Mouse (Mus musculus): ENCODE results near the gene Fancm. TPM values are rescaled to one million over a fixed set of nuclear protein-coding genes. Genes with fewer than 3 reads are reported as not detected.
"Not testable (repeated sequence)": the region's sequence is repeated elsewhere in the genome, so short reads cannot be mapped to it uniquely, and the experiment has no call there.

Gene Fancm
- total RNA-seq, 2 experiments from 2014 or later, result 11.2 to 14.3 TPM

DNA sequence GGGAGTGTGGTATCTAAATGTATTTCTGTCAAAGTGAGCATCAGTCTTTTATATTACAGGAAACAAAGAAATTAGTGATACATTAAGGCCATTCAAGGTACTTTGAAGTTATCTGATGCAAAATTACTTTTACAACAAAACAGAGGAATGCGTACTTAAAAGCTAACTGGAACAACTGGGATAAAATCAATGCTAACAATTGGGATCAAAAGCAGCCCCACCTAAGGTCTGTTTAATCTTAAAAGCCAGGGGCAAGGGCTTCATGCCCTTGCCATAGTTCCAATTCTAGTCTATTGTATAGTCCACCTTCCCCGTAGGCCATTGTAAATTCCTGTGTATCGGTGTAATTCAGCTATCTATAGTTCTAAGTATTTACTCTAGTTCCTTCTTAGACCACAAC is 39.6 kb downstream of the Fancm start:
- DNase-seq (ENCODE audit: low spot score in 2 of 2); intact Hi-C loops (cut with DNase I): not testable (repeated sequence)

DNA sequence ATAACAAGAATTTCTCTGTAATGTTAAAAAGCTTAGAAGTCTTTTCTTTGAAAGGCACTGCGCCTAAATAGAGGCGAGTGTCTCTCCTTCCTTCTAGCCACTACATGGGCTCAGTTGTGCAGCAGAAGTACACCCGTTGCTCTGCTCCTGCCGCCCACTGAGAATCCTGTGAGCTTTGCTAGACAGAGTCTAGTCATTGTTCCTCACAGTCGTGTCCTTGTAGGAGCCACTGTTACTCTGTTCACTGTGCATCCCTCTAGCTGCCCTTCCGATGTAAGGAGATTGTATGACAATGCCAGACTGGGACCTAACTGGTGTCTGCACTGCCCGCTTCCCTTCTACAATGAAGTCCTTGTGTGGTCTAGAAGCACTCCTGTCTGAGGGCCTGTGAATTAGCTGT is 43.6 kb downstream of the Fancm start:
- DNase-seq (ENCODE audit: low spot score in 2 of 2), result no peak
- intact Hi-C loops (cut with DNase I), result no loop called here

DNA sequence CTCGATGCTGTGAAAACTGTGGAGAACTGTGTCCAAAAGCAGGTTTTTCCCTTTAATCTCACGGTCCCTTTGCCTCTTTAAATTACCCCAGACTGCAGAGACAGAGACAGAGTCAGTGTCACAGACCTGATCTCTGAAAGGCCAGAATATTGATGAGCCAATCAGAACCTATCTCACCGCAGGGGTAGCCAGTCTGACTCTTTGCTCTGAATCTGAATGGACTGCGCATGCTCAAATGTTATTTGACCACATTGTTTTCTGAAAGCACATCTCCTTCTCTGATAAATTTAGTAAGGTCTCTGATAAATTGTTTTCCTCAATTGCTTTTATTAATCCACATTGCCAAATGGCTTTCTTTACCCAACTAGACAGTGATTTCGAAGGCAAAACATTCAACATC is 44.0 kb downstream of the Fancm start:
- intact Hi-C loops (cut with DNase I), result no loop called here
- DNase-seq (ENCODE audit: low spot score in 2 of 2), result no peak

DNA sequence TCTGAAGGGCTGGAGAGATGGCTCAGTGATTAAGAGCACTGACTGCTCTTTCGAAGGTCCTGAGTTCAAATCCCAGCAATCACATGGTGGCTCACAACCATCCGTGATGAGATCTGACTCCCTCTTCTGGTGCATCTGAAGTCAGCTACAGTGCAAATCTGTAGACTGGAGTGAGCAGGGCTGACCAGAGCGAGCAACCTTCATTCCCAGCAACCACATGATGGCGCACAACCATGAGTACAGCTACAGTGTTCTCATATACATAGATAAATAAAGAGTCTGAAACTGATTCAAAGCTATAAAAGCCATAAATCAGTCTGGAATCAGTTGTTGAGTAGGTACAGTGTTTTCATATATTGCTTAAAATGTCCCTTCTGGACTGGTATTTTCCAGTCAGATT is 60.7 kb downstream of the Fancm start:
- intact Hi-C loops (cut with DNase I); DNase-seq (ENCODE audit: low spot score in 2 of 2): not testable (repeated sequence)

DNA sequence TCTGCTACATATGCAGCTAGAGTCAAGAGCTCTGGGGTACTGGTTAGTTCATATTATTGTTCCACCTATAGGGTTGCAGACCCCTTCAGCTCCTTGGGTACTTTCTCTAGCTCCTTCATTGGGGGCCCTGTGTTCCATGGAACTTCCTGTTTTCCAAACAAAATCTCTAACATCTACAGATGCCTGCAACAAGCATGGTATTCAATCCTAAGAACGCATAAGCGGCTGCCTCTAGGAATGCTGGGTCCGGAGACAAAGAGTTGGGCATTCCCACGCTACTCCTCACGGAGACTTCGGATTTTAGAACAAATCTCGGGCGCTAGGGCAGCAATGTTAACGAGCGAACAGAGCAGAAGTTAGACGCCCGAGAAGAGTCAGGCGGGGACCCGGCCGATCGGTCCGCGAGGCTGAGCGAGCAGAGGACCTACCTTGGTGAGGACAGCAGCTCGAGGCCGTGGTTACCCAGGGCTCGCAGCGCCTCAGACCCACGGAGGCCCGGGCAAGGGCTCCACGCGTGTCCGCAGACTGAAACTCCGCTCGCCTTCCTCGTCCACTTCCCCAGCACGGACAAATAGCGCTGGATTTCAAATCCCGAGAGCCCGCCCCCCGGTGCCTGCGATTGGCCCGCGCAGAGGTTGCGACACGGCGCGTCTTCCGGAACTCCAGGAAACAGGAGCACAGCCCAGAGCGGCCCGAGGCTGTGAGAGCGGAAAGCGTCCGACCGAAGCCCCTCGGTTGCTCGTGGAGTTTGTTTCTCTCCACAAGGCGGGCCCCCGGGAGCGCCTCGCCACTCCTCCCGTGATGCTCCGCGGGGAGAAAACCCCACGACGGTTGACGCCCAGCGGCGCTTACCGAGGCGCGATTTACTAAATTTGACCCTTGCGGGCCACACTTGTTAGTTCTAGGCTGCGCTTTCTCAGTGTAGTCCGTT is 96.9 kb downstream of the Fancm start, which contains the start of gene Mis18bp1:
Gene Mis18bp1, minus strand, starts transcription at position 584 of the 931 bp plus-strand sequence.
- intact Hi-C loops (cut with DNase I), result no loop called here
- DNase-seq (ENCODE audit: low spot score in 2 of 2), result peak; percentile 92 to 93

DNA sequence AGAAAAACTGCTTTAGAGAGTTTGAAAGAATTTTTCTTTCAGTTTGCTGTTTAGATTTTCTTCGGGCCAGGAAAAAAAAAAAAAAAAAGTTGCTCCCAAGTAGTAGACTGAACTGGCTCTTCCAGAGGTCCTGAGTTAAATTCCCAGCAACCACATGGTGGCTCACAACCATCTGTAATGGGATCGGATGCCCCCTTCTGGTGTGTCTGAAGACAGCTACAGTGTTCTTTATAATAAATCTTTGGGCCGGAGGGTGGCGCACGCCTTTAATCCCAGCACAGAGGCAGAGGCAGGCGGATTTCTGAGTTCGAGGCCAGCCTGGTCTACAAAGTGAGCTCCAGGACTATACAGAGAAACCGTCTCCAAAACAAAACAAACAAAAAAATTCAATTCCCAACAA is 97.6 kb downstream of the Fancm start:
- DNase-seq (ENCODE audit: low spot score in 2 of 2), result peak; percentile 46 to 52
- intact Hi-C loops (cut with DNase I), result not testable (repeated sequence)

DNA sequence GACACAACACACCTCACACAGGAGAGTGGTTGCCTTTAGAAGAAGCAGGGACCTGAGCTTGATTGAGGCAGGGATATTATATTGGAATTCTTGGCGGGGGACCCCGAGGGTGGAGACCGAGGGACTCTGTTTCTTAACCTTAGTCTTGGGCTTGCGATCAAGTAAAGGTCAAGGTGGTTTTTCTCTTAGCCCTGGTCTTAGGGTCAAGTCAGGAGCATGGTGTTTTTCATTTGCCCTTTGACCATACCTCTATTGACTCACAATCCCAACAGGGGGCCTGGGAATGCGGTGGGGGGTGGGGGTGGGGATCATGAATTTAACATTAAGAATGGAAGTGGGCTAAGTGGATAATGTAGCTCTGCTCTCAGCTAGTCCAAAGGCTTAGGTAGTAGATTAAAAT is 98.3 kb downstream of the Fancm start:
- intact Hi-C loops (cut with DNase I), result no loop called here
- no peak for DNase-seq (ENCODE audit: low spot score in 2 of 2)

Other genes with a start within 250 kb of the Fancm start
- 10 to 100 TPM; 13.7 to 16.5 TPM for gene Gm527, start 157.7 kb upstream of the Fancm start, total RNA-seq (2021)
- 10 to 100 TPM; 21.1 to 23.0 TPM for gene Klhl28, start 110.1 kb upstream of the Fancm start, total RNA-seq (2021)
- gene Togaram1, start 109.8 kb upstream of the Fancm start, total RNA-seq (2021), result 10 to 100 TPM; 48.8 to 56.1 TPM
- gene Prpf39, start 39.3 kb upstream of the Fancm start, total RNA-seq (2021), result 10 to 100 TPM; 27.0 to 48.3 TPM
- gene Fkbp3, start 1.6 kb upstream of the Fancm start, total RNA-seq (2021), result 100 to 1,000 TPM; 149 to 162 TPM
- under 1 TPM; 0.64 to 0.88 TPM for gene Mis18bp1, start 97.0 kb downstream of the Fancm start, total RNA-seq (2021)
- not detected for gene Wdr20rt, start 149.9 kb downstream of the Fancm start, total RNA-seq (2021)